Mouse (Mus musculus): ENCODE data around the gene Teddm1b. TPM values are rescaled to one million over a fixed set of nuclear protein-coding genes. Genes with fewer than 3 reads are reported as not detected.

Teddm1b gene
- polyA plus RNA-seq, 1 experiment from 2014 or later, result 0.09 TPM

GRCm38 (mm10) chr1:153890121-153890520, 16.0 kb downstream of the Teddm1b start:
- ATAC-seq (no peak), DNase-seq (ENCODE audit: low read depth, low spot score) (no peak)
- TF ChIP-seq CTCF (IDR thresholded peaks at IDR 0.05), result no peak
- H3K27me3 ChIP-seq, result peaks cover 25% of the 10 kb centered on the region
- POLR2A ChIA-PET, result no interaction called here
- CTCF ChIA-PET, result no interaction called here
- in situ Hi-C loops (cut with MboI; ENCODE audit: low pct_unique_long_range_greater_than_20kb), result loop anchor here (5.0 to 25.0 kb wide), 4 partner anchors 147 to 1122 kb away; no protein-coding TSS in a partner anchor

- H3K27me3 ChIP-seq, result peaks cover 25% of the 10 kb centered on the region
- TF ChIP-seq CTCF (IDR thresholded peaks at IDR 0.05), result no peak
- no peak for DNase-seq (ENCODE audit: low read depth, low spot score)
- in situ Hi-C loops (cut with MboI; ENCODE audit: low pct_unique_long_range_greater_than_20kb), result loop anchor here (5.0 to 25.0 kb wide), 4 partner anchors 146 to 1121 kb away; no protein-coding TSS in a partner anchor
- CTCF ChIA-PET, result interaction anchor here (1.0 kb wide), 1 partner anchor 140 kb away, joined by 3 read pairs; no protein-coding TSS in a partner anchor
- POLR2A ChIA-PET, result no interaction called here
- no peak for ATAC-seq
These were observed 17.3 kb downstream of the Teddm1b start, which contains the start of gene Teddm1a for GRCm38 (mm10) chr1:153891442-153891841. Gene Teddm1a, plus strand, starts transcription at chr1:153891742.

GRCm38 (mm10) chr1:153893746-153894145, 19.6 kb downstream of the Teddm1b start:
- DNase-seq (ENCODE audit: low read depth, low spot score), result no peak
- in situ Hi-C loops (cut with MboI; ENCODE audit: low pct_unique_long_range_greater_than_20kb), result loop anchor here (5.0 to 25.0 kb wide), 4 partner anchors 144 to 1119 kb away; no protein-coding TSS in a partner anchor
- CTCF ChIA-PET, result interaction anchor here (1.5 to 4.7 kb wide), 3 partner anchors 224 to 289 kb away, joined by 5 to 24 read pairs (median 16); no protein-coding TSS in a partner anchor
- ATAC-seq, result no peak
- H3K27me3 ChIP-seq, result peaks cover 20% of the 10 kb centered on the region
- POLR2A ChIA-PET, result no interaction called here
- no peak for TF ChIP-seq CTCF (IDR thresholded peaks at IDR 0.05)

- peaks cover 20% of the 10 kb centered on the region for H3K27me3 ChIP-seq
- ATAC-seq (no peak), DNase-seq (ENCODE audit: low read depth, low spot score) (no peak)
- no peak for TF ChIP-seq CTCF (IDR thresholded peaks at IDR 0.05)
- ChIA-PET CTCF (interaction anchor here (1.4 to 4.7 kb wide), 4 partner anchors 133 to 289 kb away, joined by 4 to 24 read pairs (median 10); no protein-coding TSS in a partner anchor), POLR2A (no interaction called here)
- in situ Hi-C loops (cut with MboI; ENCODE audit: low pct_unique_long_range_greater_than_20kb), result loop anchor here (5.0 to 25.0 kb wide), 4 partner anchors 143 to 1118 kb away; no protein-coding TSS in a partner anchor
These were observed 20.2 kb downstream of the Teddm1b start for GRCm38 (mm10) chr1:153894201-153894893.

- POLR2A ChIA-PET, result no interaction called here
- peaks cover 20% of the 10 kb centered on the region for H3K27me3 ChIP-seq
- CTCF ChIA-PET, result interaction anchor here (0.7 to 4.7 kb wide), 8 partner anchors 132 to 835 kb away, joined by 3 to 24 read pairs (median 4); no protein-coding TSS in a partner anchor
- ATAC-seq (no peak), DNase-seq (ENCODE audit: low read depth, low spot score) (peak; percentile 24)
- TF ChIP-seq CTCF (IDR thresholded peaks at IDR 0.05), result no peak
- in situ Hi-C loops (cut with MboI; ENCODE audit: low pct_unique_long_range_greater_than_20kb), result loop anchor here (5.0 to 25.0 kb wide), 4 partner anchors 142 to 1117 kb away; no protein-coding TSS in a partner anchor
These were observed 20.8 kb downstream of the Teddm1b start for GRCm38 (mm10) chr1:153894979-153895378.

- CTCF ChIA-PET, result interaction anchor here (1.7 to 4.7 kb wide), 3 partner anchors 220 to 291 kb away, joined by 3 to 24 read pairs (median 16); no protein-coding TSS in a partner anchor
- no peak for ATAC-seq
These were observed 23.1 kb downstream of the Teddm1b start for GRCm38 (mm10) chr1:153897196-153897595.

GRCm38 (mm10) chr1:153898989-153899730, 25.0 kb downstream of the Teddm1b start:
- in situ Hi-C loops (cut with MboI; ENCODE audit: low pct_unique_long_range_greater_than_20kb), result loop anchor here (25.0 kb wide), 1 partner anchor 1113 kb away; no protein-coding TSS in a partner anchor
- TF ChIP-seq CTCF (IDR thresholded peaks at IDR 0.05), result no peak
- CTCF ChIA-PET, result interaction anchor here (0.9 kb wide), 1 partner anchor 182 kb away, joined by 3 read pairs; no protein-coding TSS in a partner anchor
- DNase-seq (ENCODE audit: low read depth, low spot score) (no peak), ATAC-seq (no peak)
- POLR2A ChIA-PET, result interaction anchor here (0.6 kb wide), 1 partner anchor 23 kb away, joined by 4 read pairs; no protein-coding TSS in a partner anchor
- H3K27me3 ChIP-seq, result peaks cover 6% of the 10 kb centered on the region

More at GRCm38 (mm10) chr1:153897196-153897595, 23.1 kb downstream of the Teddm1b start:
- no peak for TF ChIP-seq CTCF (IDR thresholded peaks at IDR 0.05)
- no peak for DNase-seq (ENCODE audit: low read depth, low spot score)
- peaks cover 16% of the 10 kb centered on the region for H3K27me3 ChIP-seq
- in situ Hi-C loops (cut with MboI; ENCODE audit: low pct_unique_long_range_greater_than_20kb), result loop anchor here (25.0 kb wide), 1 partner anchor 1115 kb away; no protein-coding TSS in a partner anchor
- POLR2A ChIA-PET, result no interaction called here

GRCm38 (mm10) chr1:153899731-153900380, 25.7 kb downstream of the Teddm1b start, which contains the start of the genes Glul and Teddm2:
Gene Glul, plus strand, starts transcription at chr1:153899944.
Gene Teddm2, minus strand, starts transcription at chr1:153900228.
- ATAC-seq, result peak; percentile 96

GRCm38 (mm10) chr1:153900381-153900780, 26.2 kb downstream of the Teddm1b start:
- CTCF ChIA-PET, result no interaction called here
- ATAC-seq (peak; percentile 45), DNase-seq (ENCODE audit: low read depth, low spot score) (no peak)
- TF ChIP-seq CTCF (IDR thresholded peaks at IDR 0.05), result no peak
- no peaks in the 10 kb centered on the region for H3K27me3 ChIP-seq
- POLR2A ChIA-PET, result no interaction called here
- in situ Hi-C loops (cut with MboI; ENCODE audit: low pct_unique_long_range_greater_than_20kb), result no loop called here

More at GRCm38 (mm10) chr1:153899731-153900380, 25.7 kb downstream of the Teddm1b start, which contains the start of the genes Glul and Teddm2:
- H3K27me3 ChIP-seq, result no peaks in the 10 kb centered on the region
- DNase-seq (ENCODE audit: low read depth, low spot score), result peak; percentile 56
- no peak for TF ChIP-seq CTCF (IDR thresholded peaks at IDR 0.05)
- POLR2A ChIA-PET, result interaction anchor here (0.6 kb wide), 1 partner anchor 22 kb away, joined by 4 read pairs; no protein-coding TSS in a partner anchor
- CTCF ChIA-PET, result no interaction called here
- in situ Hi-C loops (cut with MboI; ENCODE audit: low pct_unique_long_range_greater_than_20kb), result loop anchor here (25.0 kb wide), 1 partner anchor 1112 kb away; no protein-coding TSS in a partner anchor
